Mouse (Mus musculus) adrenal gland, adult 10 weeks (tissue): Measurements from ENCODE around the gene Sec14l4. TPM values are rescaled to one million over a fixed set of nuclear protein-coding genes. Genes with fewer than 3 reads are reported as not detected.

Experiments used
- polyA plus RNA-seq: library from polyadenylated mRNA; stranded (reverse); fragments of 350-450 nt; fragmentation: Illumina TruSeq; extraction: RNeasy Lipid Tissue Mini Kit (QIAGEN cat#74804); gene quantifications from one replicate; pipeline ENCODE4 v1.2.3, GENCODE M21; 2014; ENCODE audit warnings: low read depth, low replicate concordance

The Sec14l4 gene
- polyA plus RNA-seq = 0.47 TPM

GRCm38 (mm10) chr11:4031126-4031941 is at the start of gene Sec14l4:
Gene Sec14l4, plus strand, starts transcription at chr11:4031462.

GRCm38 (mm10) chr11:3983291-3983862 is 47.9 kb upstream of the Sec14l4 start, which contains the start of gene Gal3st1:
Gene Gal3st1, plus strand, starts transcription at chr11:3983636.

GRCm38 (mm10) chr11:4064627-4065122 is 33.4 kb downstream of the Sec14l4 start, which contains the start of gene Sec14l3:
Gene Sec14l3, plus strand, starts transcription at chr11:4064841.

GRCm38 (mm10) chr11:4095171-4096053 is 64.2 kb downstream of the Sec14l4 start, which contains the start of gene Mtfp1:
Gene Mtfp1, minus strand, starts transcription at chr11:4095445.

Other genes with a start within 250 kb of the Sec14l4 start
- 0.23 TPM for gene Osbp2, start 167.6 kb upstream of the Sec14l4 start, polyA plus RNA-seq
- 0.64 TPM for gene 4921536K21Rik, start 136.4 kb upstream of the Sec14l4 start, polyA plus RNA-seq
- 4.7 TPM for gene Dusp18, start 136.2 kb upstream of the Sec14l4 start, polyA plus RNA-seq
- gene Slc35e4, start 116.8 kb upstream of the Sec14l4 start, polyA plus RNA-seq = not detected
- 8.5 TPM for gene Tcn2, start 99.3 kb upstream of the Sec14l4 start, polyA plus RNA-seq
- gene Pes1, start 67.5 kb upstream of the Sec14l4 start, polyA plus RNA-seq = 20.8 TPM
- gene 4930556J24Rik, start 54.7 kb upstream of the Sec14l4 start, polyA plus RNA-seq = not detected
- gene Gal3st1, start 47.8 kb upstream of the Sec14l4 start, polyA plus RNA-seq = not detected
- not detected for gene Sec14l3, start 33.4 kb downstream of the Sec14l4 start, polyA plus RNA-seq
- gene Mtfp1, start 64.0 kb downstream of the Sec14l4 start, polyA plus RNA-seq = 6.5 TPM
- gene Sec14l2, start 92.0 kb downstream of the Sec14l4 start, polyA plus RNA-seq = 0.82 TPM
- 4.8 TPM for gene Rnf215, start 103.7 kb downstream of the Sec14l4 start, polyA plus RNA-seq
- 4.5 TPM for gene Ccdc157, start 128.8 kb downstream of the Sec14l4 start, polyA plus RNA-seq
- gene Sf3a1, start 128.9 kb downstream of the Sec14l4 start, polyA plus RNA-seq = 17.6 TPM
- not detected for gene Tbc1d10a, start 155.3 kb downstream of the Sec14l4 start, polyA plus RNA-seq
- not detected for gene Castor1, start 186.8 kb downstream of the Sec14l4 start, polyA plus RNA-seq
- not detected for gene Osm, start 205.0 kb downstream of the Sec14l4 start, polyA plus RNA-seq
- gene Lif, start 226.1 kb downstream of the Sec14l4 start, polyA plus RNA-seq = not detected